Mouse (Mus musculus): ENCODE results near the gene Ptpn13.

Ptpn13 gene

DNA sequence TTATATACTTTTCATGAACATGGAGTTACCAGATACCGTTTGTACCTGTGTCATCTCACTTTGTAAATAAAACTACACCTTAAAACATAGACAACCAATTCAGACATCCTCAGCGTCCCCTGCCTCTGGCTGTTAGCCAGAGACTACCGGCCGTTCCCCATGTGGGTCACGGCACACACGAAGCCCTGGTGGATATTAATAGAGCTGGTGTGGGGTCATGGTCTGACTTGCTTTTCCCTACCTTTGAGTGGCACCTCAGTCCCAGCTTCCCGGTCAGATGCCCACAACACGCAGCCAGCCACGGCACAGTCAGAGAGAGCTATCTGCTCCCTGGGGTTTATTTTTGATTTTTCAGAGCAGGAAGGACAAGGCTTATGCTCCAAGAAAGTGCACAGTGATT is 173.3 kb downstream of the Ptpn13 start:
- DNase-seq: no peak

DNA sequence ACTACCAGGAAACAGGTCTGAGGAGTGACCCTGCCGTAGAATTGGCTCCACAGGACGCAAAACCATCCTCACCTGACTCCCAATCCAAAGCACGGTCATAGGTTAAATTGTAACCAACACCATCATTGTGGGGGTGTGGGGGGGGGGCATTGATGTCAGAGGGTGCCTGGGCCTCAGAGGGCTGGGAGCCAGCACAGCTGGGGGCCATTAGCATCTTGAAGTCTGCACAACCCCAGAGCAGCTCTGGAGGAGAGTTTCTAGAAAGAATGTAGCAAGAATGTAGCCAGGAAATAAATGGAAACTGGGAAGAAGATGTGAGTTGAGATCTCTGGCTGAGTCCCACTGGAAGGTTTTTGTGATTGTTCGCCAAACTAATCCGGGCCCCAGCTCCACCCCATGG is 173.9 kb downstream of the Ptpn13 start:
- DNase-seq: no peak

DNA sequence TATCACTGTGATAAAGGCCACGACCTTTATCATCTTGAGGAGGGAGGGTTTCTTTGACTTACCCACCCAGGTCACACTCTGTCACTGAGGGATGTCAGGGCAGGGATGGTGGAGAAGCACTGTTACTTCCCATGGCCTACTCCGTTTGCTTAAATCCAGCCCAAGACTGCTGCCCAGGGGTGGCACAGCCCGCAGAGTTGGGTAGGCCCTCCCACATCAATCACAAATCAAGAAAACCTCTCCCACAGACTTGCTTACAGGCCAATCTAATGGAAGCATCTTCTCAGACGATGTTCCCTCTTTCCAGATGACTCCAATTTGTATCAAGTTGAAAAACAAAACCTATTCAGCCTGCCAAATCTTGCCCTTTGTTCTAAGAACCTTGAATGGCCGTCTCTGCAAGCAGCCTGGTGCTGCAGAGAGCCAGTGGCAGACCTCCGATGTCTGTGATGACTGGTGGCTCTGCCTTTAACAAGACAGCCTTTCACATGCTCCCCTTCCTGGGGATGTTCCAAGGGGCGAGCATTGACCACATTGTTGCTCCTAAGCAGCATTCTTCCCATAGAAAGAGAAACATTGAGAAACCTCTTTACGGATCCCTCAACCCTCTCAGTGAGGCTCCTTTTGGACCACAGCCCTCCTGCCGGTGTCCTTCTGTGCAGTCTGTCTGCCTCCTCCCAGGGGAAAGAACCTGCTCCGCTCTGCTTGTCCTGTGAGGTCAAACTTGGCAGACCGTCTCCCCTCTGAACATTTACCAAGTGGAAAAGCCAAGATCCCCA is 178.3 kb downstream of the Ptpn13 start:
- DNase-seq: no peak

DNA sequence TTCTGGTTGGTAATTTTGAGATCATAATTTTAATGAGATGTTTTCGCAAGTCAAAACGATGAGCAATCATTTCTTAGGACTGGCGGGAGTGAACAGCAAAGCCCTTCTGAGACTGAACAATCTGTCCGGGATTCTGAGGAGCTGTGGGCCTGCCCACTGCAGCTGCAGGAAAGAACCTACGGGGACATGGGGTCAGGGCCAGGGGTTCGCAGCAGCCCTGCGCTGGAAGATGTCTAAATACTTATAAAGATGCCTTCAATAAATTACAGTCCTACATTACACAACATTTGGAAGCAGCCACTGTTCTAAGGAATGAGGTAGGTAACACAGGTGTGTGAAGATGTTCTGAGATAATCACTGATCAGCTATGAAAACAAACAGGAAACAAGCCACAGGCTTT is 180.7 kb downstream of the Ptpn13 start:
- no peak for DNase-seq

DNA sequence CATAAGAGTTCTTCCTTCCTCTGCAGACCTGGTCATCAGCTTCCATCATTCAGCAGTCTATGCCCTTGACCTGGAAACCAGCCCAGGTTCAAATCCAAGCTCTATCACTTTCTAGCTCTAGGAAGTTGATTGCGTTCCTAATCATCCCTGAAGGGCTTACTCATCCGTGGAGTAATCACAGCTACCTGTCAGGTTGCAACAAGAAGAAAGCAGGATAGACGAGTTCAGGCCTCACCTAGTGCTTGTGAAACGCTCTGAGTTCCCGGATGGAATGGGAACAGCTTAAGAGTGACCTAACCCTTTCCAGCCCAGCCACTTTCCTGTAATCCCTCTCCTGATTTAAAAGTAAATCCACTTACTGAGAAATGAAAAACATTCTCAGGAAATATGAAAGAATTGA is 185.2 kb downstream of the Ptpn13 start:
- no peak for DNase-seq

DNA sequence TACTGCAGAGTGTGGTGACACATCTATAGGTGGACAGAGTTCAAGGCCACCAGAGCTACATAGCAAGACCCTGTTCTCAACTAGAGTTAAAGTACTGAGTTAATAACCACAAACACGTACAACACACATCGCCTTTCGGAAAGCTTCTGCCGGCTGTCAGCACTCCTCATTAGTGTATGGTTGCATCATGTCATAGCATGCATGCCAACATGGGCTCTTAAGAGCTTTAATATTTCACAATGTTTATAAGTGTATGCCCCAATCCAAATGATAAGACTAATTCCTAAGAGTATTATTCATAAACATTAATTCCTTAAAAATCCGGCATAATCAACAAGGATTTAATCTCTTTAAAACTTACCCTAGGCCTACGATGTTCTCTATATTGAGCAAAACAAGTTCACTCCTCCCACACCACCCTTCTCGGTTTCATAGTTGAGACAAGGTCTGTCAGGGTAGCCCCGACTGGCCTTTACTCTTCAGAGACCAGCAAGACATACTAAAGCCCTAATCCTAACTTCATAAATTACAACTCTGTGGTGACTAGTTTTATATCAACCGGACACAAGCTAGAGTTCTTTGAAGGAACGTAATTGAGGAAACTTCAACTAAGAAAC is 186.0 kb downstream of the Ptpn13 start:
- DNase-seq: peak; percentile 36 to 66

DNA sequence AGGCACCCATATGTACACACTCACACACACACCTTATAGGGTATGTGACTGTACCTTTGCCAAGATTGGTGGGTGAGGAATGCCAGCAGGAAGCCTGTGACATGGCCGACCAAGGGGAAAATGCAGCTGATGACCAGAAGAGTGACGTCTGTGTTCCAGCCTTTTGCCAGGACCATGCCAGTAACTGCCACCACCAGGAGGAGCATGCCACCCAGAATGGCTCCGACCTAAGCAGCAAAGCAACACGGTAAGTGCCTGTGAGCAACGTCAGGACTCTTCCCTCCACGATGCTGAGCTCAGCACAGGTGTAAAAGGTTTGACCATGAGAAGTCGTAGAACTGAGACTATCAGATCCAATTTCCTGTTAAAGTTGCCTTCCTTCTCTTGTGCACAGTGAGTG is 187.3 kb downstream of the Ptpn13 start:
- peak in 1 of 2 experiments; percentile 30 for DNase-seq

DNA sequence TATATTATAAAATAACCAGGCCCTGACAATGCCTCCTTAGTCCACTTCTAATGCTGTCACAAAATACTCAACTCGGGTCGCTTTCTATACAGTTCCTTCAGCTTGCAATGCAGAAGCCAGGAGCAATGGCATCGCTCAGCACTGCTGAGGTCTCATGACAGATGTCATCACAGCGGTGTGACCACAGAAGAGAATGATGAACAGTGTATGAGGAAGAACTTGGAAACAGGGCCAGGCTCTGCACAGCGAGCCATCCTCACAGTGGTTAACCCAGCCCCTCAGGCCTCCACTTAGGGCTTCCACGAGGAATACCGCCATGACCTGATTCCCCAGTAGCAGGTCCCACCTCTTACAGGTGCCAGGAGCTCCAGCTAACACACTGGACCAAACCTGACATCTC is 189.4 kb downstream of the Ptpn13 start:
- no peak for DNase-seq

DNA sequence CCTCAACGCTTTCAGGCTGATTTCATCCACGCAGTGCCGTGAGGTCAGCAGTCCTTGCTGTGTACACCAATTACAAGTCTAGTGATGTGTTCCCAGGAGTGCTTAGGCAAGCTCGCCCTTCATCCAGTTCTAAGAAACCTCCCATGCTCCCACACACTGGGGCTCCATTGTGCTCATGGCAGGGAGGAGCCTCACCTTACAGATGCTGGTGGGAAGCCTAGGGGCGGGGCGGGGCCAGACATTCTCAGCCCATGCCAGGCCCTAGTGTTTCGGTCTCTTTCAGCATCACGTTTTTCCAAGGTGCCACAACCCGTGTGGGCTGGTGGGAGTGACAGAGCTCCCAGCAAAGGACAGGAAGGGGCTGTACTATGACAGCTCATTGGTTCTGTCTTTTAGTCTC is 192.2 kb downstream of the Ptpn13 start:
- DNase-seq: no peak

DNA sequence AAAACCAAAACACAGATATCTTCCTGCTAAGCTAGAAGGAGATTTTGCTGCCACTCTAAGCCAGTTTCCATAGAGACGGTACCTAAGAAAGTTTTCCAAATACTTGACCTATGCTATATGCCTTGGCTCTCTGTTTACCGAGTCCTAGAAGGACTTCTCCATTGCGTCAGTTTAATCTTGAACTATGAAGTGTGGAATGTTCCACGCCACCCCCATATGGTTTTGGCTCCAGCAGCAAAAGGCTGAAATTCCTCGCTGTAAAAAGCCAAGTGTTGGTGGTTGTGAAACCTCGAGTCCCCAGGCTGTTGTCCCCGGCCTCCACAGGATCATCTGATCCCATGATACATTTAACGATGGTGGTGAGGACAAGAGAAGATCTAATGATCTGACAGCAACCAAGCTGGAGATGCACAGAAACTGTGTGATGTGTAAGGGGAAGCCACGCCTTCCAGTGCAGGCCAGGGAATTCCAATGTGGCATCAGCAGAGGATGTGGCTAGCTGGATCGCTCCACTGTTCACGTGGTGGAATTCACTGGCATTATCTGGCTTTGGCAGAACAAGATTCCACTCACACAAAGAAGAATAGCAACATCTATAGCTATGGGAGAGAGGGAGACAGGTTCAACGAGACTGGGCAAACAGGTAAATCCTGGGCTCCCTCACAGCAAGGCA is 195.4 kb downstream of the Ptpn13 start:
- peak; percentile 79 to 89 for DNase-seq

DNA sequence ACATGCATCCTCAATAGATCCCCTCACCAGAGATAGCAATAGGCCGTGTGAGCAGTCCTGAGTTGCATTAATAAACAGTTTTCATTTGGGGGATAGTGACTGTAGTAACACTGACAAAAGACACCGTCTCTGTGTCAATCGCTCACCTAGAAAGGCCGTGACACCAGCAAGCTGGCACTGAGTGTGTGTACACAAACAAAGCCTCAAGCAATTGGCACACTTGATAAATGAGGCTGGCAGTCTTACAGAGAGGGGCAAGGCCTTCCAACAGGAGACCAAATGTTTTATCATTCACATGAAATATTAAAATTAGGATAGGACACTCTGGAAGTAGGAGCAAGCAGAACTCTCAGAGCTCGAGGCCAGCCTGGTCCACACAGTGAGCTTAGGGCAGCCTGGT is 197.3 kb downstream of the Ptpn13 start:
- DNase-seq: no peak

DNA sequence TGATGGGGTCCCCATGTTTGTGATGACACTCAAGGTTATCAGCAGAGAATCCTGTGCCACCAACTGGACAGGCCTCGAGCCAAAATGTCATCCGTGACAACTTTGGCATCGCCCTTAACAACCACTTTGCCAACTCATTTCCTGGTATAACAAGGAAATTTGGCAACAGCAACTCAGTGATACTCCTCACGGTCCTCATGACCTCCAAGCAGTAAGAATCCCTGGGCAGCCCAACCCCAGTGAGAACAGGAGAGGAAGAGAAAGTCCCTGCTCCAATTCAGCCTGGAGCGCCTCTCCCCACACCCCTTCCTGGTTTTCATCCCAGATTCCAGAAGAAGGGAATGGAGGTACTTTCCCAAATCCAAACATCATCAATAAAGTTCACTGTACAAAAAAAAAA is 199.8 kb downstream of the Ptpn13 start:
- DNase-seq: no peak

DNA sequence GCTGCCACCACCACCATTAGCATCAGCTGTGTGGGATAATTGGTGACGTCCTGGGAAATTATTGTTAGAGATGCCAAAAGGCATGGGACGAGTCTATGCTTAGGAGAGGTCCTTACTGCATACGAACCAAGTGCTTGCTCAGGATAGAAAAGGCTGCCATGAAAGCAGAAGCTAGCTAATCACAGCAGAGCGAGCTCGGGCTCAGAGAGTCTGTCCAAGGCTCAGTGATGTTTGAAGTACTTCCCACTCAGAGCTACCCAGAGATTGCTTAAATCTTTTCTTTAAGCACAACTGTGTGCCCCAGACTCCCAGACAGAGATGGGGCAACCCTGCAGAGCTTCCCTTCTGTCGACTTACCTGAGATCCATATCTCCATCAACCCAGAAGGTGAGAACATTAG is 203.5 kb downstream of the Ptpn13 start:
- no peak for DNase-seq

DNA sequence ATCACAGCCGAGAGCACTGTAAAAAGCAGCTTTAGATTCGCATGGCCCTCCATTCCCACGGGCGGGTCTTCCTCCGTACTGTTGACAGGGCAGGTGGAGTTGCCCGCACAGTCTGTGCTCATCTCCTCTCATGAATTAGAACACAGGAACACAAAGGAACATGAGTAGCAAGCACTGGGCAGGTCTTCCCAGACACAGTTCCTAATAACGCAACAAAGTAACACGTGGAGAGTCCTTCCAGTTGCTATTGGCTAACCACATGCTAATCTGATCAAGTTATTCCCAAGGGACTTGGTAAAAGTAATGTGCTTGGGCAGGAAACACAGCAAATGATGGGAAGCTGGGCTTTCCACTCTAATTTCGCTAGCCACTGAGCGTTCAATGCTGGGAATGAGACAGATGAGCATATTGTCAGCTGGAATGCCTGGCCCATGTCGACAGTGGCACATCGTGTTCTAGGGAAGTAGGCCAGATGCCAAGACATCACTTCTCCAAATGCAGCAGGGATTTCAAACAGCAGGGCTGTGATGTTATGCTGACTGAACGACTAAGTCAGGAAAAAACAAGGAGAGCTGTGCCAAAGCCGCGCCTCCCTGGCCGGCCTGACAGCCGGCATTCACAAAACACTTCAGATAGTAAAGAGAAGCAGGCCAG is 204.2 kb downstream of the Ptpn13 start, which contains the start of gene Slc10a6:
Gene Slc10a6, minus strand, starts transcription at position 293 of the 654 bp plus-strand sequence.
- DNase-seq: peak; percentile 75 to 93

DNA sequence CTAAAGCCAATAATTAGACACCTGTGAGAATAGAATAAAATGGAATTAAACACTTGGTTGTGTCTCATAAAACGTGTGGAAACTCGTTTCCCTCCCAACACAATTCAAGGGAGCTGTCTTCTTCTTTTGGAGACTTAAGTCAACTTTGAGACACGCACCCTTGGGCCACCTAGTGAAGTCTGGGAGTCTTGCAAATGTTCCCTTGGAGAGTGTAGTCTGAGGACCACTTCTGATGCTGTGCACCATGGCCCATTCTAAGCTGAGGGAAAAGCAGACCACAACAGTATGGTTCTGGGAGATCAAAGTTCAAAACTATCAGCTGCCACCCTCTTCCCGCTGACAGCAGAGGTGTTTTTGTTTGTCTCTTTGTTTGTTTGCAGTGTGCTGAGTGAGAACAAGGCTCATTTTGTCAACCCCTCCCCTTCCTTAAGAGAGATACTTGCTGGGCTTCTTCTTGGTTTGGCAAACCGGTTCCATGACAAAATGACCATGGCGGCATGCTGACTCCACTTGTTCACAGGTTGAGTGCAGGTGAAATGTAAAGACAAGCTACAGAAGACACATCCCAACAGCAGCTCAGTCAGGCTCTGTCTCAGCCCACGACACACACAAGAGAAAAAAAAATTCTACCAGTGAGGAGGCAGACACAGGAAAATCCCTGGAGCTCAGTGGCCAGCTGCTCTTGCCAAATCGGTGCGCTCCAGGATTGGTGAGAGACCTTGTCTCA is 205.0 kb downstream of the Ptpn13 start:
- DNase-seq: no peak

DNA sequence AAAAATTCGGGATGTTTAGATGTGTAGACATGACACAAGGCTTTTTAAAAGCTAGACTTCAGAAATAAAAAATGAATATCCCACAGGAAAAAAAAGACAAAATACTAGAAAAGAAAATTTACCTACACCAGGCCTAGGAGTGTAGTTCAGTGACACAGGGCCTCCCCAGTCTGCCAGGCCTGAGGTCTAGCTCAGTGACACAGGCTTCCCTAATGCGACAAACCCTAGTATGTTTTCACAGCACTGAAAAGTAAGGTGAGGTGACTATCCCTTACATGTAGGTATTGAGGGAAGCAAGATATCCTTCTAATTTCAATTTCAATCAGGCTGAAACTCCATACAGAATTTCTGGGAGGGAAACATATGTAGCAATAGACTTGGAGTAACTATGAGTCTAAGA is 212.2 kb downstream of the Ptpn13 start:
- no peak for DNase-seq

DNA sequence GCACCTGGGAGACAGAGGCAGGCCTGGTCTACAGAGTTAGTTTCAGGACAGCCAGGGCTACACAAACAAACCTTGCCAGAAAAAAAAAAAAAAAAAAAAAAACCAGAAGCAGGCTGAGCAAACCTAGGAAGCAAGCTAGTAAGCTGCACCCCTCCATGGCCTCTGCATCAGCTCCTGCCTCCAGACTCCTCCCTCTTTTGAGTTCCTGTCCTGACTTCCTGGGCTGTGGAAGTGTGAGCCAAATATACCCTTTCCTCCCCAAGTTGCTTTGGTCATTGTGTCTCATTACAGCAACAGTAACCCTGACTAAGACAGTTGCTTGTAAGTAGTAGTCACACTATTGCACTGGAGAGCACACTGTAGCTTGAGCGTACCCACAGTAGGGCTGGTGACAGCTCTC is 219.2 kb downstream of the Ptpn13 start:
- no peak for DNase-seq

DNA sequence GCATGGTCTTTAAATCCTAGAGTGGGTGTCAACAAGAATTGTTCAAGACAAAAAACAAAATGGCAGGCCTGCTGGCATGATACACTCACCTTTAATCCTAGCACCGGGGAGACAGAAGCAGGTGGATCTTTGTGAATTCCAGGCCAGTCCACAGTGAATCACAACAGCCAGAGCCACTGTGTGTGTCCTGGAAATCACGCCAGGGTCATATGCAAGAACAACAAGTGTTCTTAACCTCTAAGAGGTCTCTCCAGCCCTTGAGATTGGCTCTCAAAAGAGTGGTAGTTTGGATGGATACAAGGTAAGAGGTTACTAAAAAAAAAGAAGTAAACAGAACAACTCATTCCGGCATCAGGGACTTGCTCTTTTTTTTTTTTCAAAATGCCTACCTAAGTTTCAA is 222.3 kb downstream of the Ptpn13 start:
- DNase-seq: no peak

All from lung, postnatal 4 days (tissue).